Mouse (Mus musculus): ENCODE results near the gene 4430402I18Rik.

4430402I18Rik gene

DNA sequence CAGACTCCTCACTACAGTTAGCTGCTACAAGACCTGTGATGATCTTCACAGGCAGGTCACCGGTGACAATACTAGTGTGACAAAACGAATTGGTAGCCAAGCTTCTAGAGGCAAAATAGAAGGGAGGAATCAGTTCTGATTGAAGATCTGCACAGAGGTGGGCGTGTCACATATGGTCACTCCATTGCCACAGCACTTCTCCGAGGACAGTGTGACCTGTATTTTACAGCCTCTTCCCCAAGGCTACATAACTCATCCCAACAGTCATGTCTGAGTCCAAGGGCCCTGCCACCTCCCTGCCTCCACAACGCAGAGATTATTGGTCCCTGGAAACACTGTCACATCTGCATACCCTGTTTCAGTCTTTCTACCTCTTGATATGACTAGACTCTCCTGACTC lies 1.6 kb upstream of the 4430402I18Rik start:
- intact Hi-C loops (cut with DNase I), result loop anchor here (10.0 kb wide), 2 partner anchors 194 to 286 kb away; partner anchors contain the start of gene Jak2

- intact Hi-C loops (cut with DNase I), result loop anchor here (10.0 kb wide), 2 partner anchors 193 to 287 kb away; partner anchors contain the start of gene Jak2
These were observed 578 bp upstream of the 4430402I18Rik start for GRCm38 (mm10) chr19:28968178-28968577.

DNA sequence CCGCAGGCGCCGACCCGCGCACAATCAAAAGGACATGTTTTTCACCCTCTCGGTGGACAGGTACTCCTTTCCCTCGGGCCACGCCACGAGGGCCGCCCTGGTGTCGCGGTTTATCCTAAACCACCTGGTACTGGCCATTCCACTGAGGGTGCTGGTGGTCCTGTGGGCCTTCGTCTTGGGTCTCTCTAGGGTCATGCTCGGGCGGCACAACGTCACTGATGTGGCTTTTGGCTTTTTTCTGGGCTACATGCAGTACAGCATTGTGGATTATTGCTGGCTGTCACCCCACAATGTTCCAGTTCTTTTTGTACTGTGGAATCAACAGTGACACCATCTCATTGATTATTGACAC lies 3.1 kb downstream of the 4430402I18Rik start:
- intact Hi-C loops (cut with DNase I), result loop anchor here (10.0 kb wide), 2 partner anchors 190 to 290 kb away; partner anchors contain the start of gene Jak2

DNA sequence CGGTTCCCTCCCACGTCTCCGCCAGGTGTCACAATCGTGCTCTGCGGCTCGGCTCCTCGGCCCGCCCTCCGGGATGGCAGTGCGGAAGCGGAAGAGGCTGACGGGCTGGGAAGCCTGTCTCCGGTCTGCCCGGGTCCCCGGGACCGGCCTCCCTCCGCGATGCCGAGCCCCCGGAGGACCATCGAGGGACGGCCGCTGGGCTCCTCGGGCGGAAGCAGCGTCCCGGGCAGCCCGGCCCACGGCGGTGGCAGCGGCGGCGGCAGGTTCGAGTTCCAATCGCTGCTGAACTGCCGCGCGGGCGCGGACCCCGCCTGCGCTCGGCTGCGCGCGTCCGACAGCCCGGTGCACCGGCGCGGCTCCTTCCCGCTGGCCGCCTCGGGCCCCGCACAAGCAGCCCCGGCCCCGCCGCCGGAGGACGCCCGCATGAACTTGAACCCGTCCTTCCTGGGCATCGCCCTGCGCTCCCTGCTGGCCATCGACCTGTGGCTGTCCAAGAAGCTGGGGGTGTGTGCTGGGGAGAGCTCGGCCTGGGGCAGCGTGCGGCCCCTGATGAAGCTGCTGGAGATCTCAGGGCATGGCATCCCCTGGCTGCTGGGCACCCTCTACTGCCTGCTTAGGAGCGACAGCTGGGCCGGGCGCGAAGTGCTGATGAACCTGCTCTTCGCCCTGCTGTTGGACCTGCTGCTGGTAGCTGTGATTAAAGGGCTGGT lies 3.6 kb downstream of the 4430402I18Rik start, which contains the start of gene Plpp6:
TSS of gene Plpp6 (plus strand) at position 112 of the 710 bp plus-strand sequence.
- intact Hi-C loops (cut with DNase I), result loop anchor here (10.0 kb wide), 2 partner anchors 189 to 291 kb away; partner anchors contain the start of gene Jak2

GRCm38 (mm10) chr19:28963513-28963841 lies 4.1 kb downstream of the 4430402I18Rik start:
- intact Hi-C loops (cut with DNase I), result loop anchor here (10.0 kb wide), 2 partner anchors 189 to 291 kb away; partner anchors contain the start of gene Jak2

- intact Hi-C loops (cut with DNase I), result loop anchor here (10.0 kb wide), 2 partner anchors 188 to 292 kb away; partner anchors contain the start of gene Jak2
These were observed 4.5 kb downstream of the 4430402I18Rik start for GRCm38 (mm10) chr19:28963113-28963512.

DNA sequence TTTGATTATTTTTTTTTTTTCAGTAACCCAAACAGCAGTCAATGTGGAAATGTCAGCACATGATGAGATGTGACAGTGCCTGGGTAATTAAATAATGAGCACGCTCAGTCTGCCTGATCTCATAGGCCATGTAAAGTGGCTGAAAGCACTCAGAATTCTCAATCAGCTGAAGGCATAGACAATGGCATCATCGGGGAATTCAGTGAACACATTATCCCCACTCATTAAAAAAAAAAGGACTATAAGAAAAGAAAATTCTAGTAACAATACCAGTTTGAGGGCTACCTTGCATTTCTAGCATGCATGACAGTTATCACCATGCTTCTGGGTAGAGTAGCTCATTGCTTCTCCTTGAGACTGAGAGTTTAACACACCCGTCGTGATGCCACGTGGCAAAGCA lies 16.3 kb downstream of the 4430402I18Rik start:
- intact Hi-C loops (cut with DNase I), result no loop called here

DNA sequence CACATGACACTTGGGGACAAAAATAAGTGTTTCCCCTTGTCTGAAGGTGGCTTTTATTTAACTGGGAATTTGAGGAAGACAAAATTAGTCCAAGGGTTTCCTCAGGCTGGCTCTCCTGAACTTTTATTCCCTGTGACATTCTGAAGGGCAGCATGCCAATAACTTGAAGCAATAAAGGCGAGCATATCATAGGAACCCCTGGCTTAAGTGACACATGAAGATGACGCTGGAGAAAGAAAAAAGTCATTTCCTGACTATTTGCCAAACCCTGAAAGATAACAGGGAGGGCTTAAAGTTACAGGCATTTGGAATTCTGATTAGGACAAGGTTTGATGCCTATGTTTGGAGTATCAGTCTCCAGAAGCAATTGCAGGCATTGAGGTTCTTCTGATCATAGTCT lies 20.3 kb downstream of the 4430402I18Rik start:
- intact Hi-C loops (cut with DNase I), result no loop called here

- intact Hi-C loops (cut with DNase I), result no loop called here
These were observed 20.8 kb downstream of the 4430402I18Rik start for GRCm38 (mm10) chr19:28946782-28947181.

GRCm38 (mm10) chr19:28941271-28941670 lies 26.3 kb downstream of the 4430402I18Rik start:
- intact Hi-C loops (cut with DNase I), result no loop called here

- intact Hi-C loops (cut with DNase I), result no loop called here
These were observed 27.3 kb downstream of the 4430402I18Rik start for GRCm38 (mm10) chr19:28940135-28940874.

GRCm38 (mm10) chr19:28934897-28935296 lies 32.7 kb downstream of the 4430402I18Rik start:
- intact Hi-C loops (cut with DNase I), result no loop called here

DNA sequence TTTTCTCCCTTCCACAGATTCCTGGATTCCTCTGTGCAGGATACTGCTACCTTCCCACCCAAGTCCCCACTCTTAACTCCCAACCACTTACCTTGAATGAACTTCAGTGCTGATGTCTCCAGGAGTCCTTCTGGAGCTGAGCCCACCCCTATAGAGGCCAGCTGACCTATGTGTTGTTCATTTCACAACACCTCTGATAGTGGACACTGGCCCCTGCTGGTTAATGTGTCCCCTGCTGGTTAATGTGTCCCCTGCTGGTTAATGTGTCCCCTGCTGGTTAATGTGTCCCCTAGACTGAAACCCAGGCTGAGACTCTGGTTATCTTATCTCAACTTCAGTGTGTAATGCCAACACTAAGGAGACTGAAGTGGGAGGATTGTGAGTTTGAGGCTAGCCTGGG lies 38.6 kb downstream of the 4430402I18Rik start:
- intact Hi-C loops (cut with DNase I), result no loop called here

DNA sequence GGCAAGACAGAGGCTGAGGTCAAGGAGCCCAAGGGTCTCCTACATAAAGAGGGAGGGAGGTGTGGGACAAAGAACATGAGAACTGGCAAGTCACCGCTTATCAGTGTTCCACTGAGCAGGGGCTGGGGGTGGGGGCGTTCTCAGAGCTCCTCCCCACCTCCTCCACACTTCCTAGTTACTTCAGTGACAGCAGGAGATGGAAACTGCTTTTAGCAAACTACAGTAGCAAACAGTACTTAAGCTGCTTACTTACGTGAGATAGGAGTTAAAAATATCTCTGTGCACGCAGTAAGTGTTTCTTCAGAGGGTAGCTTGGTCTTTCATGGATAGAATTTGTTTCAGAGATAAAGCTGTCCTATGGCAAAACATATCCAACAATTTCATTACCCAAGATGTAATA lies 40.2 kb downstream of the 4430402I18Rik start:
- intact Hi-C loops (cut with DNase I), result no loop called here

- intact Hi-C loops (cut with DNase I), result no loop called here
These were observed 41.2 kb downstream of the 4430402I18Rik start for GRCm38 (mm10) chr19:28926366-28926765.

- intact Hi-C loops (cut with DNase I), result no loop called here
These were observed 49.8 kb downstream of the 4430402I18Rik start for GRCm38 (mm10) chr19:28917839-28918238.

DNA sequence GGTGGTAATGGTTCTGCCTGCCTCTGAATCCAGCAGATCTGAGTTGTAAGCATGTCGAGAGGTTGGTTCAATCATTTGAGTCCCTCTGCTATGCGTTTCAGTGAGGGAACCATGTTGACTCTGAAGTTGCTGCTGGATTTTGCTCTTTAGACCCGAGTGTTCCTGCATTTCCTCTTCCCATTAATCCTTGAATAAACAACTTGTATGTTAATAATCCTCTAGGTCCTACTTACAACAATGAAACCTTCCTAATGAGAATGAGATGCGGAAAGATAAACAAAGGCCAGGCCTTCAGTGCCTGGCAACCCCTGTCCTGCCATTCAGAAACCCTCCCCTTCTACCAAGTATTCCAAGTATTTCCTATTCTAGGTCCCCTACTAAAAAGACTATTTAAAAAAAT lies 51.1 kb downstream of the 4430402I18Rik start:
- intact Hi-C loops (cut with DNase I), result no loop called here

- intact Hi-C loops (cut with DNase I), result no loop called here
These were observed 51.9 kb downstream of the 4430402I18Rik start for GRCm38 (mm10) chr19:28915602-28916250.

DNA sequence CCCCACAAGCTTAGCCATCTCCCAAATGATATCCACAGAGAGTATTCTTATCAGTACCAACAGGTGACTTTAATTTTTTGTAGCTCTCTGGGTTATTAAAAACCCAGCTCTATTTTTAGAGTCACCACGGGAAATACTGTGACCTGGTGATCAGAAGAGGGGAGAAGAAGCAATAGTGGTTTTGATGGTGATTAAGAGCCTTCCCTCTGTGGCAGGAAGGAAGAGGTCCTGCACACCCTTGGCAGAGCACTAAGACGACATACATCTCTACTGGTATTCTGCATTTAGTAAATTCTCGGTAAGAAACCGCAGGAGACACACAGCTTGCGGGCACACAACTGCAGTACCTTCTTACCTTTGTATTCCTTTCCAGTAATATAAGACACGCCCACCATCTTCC lies 53.0 kb downstream of the 4430402I18Rik start:
- intact Hi-C loops (cut with DNase I), result no loop called here

DNA sequence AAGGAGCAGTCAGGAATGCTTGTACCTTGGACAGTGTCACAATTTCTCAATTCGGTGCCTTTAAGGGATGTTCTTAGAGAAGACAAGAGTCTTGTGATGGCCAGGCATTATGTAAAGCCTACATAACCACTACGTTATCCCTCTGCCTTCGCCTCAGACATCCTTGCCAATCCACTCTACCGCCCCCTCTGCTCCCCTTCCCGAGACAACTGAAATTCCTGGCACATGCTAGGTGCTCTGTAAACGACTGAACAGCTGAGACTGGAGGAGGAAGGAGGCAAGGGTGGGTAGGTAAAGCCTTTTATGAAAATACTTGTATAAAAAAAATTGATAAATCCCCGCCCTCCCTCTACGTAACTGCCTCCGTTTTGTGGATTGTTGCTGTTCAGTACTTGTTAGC lies 58.9 kb downstream of the 4430402I18Rik start:
- intact Hi-C loops (cut with DNase I), result no loop called here

DNA sequence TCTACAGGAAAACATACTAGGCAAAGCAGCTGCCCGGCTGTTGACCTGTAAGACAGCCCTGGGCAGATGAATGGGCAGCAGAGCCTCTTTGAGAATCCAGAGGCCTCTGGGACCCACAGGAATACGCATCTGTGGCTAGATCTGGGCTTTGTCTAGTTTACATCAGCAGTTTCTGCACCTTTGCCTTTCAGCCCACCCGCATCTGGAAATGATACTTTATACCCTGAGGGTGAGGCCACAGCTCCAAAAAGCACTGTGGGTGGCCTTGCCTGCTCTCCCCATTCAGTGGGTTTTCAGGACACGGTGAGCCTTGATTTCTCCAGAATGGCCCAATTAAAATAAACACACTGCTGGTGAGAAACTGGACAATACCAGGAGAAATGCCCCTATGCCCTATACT lies 59.4 kb downstream of the 4430402I18Rik start:
- intact Hi-C loops (cut with DNase I), result no loop called here

All from adrenal gland (tissue).